Mouse (Mus musculus): ENCODE data around the gene Noc3l. TPM values are rescaled to one million over a fixed set of nuclear protein-coding genes. Genes with fewer than 3 reads are reported as not detected.

Noc3l gene
- polyA plus RNA-seq, 1 experiment from 2014 or later: 9.3 TPM

DNA sequence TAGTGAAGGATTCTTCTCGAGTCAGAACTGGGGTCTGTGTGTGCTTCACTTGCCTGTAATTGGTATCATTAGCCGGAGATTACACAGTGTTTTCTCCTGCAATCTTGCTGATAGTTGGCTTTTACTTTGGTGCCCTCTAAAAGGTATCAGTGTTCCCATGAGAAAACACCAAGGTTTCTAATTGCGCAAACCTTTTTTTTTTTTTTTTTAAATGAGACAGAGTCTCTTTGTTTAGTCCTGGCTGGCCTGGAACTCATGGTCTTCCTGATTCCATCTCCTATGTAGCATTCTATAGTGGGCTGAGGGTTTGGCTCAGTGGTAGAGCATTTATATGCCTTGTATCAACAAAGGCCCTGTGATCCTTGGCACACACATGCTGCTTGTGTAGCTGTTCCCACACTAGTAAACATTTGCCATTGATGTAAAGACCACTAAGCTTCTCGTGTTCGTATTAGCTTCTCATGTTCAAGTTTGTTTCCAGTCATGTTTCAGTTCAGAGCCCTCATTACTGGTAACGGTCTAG is 72.5 kb downstream of the Noc3l start:
- no peaks in the 10 kb centered on the region for H3K36me3 ChIP-seq (ENCODE audit: control insufficient read depth, insufficient read depth, low read length)
- H3K27me3 ChIP-seq (ENCODE audit: control insufficient read depth, insufficient read depth, low read length): no peaks in the 10 kb centered on the region
- 62% methylated on average over 6 of the region's 6 CpGs for WGBS
- H3K4me3 ChIP-seq (ENCODE audit: low read depth, low read length): no peak overlapping the region
- ATAC-seq (ENCODE audit: insufficient number of reproducible peaks, insufficient read depth, low FRiP score, low read depth): no peak
- H3K27ac ChIP-seq (ENCODE audit: low read length): no peak overlapping the region
- no peak overlapping the region for H3K4me2 ChIP-seq (replicated peaks; ENCODE audit: low read depth, low read length)
- no peaks in the 10 kb centered on the region for H3K9me3 ChIP-seq (ENCODE audit: control insufficient read depth, low read depth, low read length)
- H3K4me1 ChIP-seq (ENCODE audit: control insufficient read depth, insufficient read depth, low read length): no peaks in the 10 kb centered on the region
- no peak overlapping the region for H3K9ac ChIP-seq (replicated peaks; ENCODE audit: low read depth, low read length)

DNA sequence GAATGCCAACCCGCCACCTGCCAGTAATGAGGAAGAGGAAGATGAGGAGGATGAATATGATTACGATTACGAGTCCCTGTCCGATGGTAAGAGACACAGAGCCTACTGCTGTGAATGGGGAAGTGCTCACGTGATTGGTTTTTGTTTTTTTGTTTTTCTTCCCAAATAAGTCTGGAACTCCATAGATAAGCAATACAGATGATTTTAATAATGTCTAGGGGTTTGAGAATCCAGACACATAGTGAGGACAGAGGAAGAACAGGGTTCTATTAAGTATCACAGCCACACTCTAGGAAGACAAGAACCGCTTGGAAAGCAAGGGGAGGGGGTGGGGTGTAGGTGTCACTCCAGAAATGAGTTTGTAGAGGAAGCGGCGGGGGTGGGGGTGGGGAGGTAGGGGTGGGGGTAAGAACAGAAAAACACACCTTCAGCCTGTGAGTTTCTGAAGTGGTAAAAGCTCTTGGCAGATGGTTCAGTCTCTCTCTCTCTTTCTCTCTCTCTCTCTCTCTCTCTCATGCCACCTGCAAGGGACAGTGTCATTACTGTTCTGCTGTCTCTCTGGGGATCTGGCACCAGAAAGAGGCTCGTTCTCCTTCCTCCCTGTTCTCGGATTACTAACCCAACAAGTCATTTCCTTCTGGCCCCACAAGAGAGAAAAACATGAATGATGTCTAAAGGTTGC is 73.1 kb downstream of the Noc3l start:
- WGBS: 70% methylated on average over 10 of the region's 10 CpGs

DNA sequence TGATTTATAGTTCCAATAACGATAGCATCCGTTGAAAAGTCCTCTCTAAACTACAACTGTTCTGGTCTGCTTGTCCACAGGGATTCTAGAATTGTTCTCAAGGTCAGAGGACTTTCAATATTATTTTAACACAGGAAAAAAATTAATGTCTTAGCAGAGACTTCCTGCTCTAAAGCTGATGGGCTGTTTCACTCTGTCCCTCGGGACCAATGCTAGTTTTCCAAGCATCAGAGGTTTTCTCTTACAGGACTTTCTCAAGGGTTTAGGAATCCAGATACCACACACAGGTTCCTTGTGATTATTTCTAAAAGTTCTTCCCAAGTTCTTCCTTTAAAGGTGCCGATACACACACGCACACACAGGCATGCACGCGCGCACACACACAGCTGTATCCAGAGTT is 74.5 kb downstream of the Noc3l start:
- ATAC-seq (ENCODE audit: insufficient number of reproducible peaks, insufficient read depth, low FRiP score, low read depth): no peak
- Histone ChIP-seq H3K27ac (ENCODE audit: low read length) (no peak overlapping the region), H3K36me3 (ENCODE audit: control insufficient read depth, insufficient read depth, low read length) (no peaks in the 10 kb centered on the region), H3K4me1 (ENCODE audit: control insufficient read depth, insufficient read depth, low read length) (no peaks in the 10 kb centered on the region), H3K4me2 (replicated peaks; ENCODE audit: low read depth, low read length) (no peak overlapping the region), H3K9ac (replicated peaks; ENCODE audit: low read depth, low read length) (no peak overlapping the region), H3K9me3 (ENCODE audit: control insufficient read depth, low read depth, low read length) (no peaks in the 10 kb centered on the region), H3K4me3 (ENCODE audit: low read depth, low read length) (no peak overlapping the region), H3K27me3 (ENCODE audit: control insufficient read depth, insufficient read depth, low read length) (no peaks in the 10 kb centered on the region)
- WGBS: 75% methylated on average over 8 of the region's 8 CpGs

More for the DNA sequence above, 73.1 kb downstream of the Noc3l start:
- H3K9me3 ChIP-seq (ENCODE audit: control insufficient read depth, low read depth, low read length): no peaks in the 10 kb centered on the region
- H3K4me1 ChIP-seq (ENCODE audit: control insufficient read depth, insufficient read depth, low read length): no peaks in the 10 kb centered on the region
- no peak overlapping the region for H3K4me2 ChIP-seq (replicated peaks; ENCODE audit: low read depth, low read length)
- H3K4me3 ChIP-seq (ENCODE audit: low read depth, low read length): no peak overlapping the region
- no peaks in the 10 kb centered on the region for H3K27me3 ChIP-seq (ENCODE audit: control insufficient read depth, insufficient read depth, low read length)
- no peaks in the 10 kb centered on the region for H3K36me3 ChIP-seq (ENCODE audit: control insufficient read depth, insufficient read depth, low read length)
- no peak overlapping the region for H3K9ac ChIP-seq (replicated peaks; ENCODE audit: low read depth, low read length)
- no peak overlapping the region for H3K27ac ChIP-seq (ENCODE audit: low read length)
- ATAC-seq (ENCODE audit: insufficient number of reproducible peaks, insufficient read depth, low FRiP score, low read depth): no peak

Other genes starting within 250 kb of the Noc3l start
- 3.0 and 3.5 TPM in 2 replicates for gene Tbc1d12, start 17.3 kb upstream of the Noc3l start, polyA plus RNA-seq (2014; fragmentation: Nextera tagmentation; extraction: Ambion mirVana)
- 49.4 and 49.9 TPM in 2 replicates for gene Hells, start 111.7 kb upstream of the Noc3l start, polyA plus RNA-seq (2014; fragmentation: Nextera tagmentation; extraction: Ambion mirVana)
- gene Cyp2c55, start 187.8 kb upstream of the Noc3l start, polyA plus RNA-seq (2014; fragmentation: Nextera tagmentation; extraction: Ambion mirVana): 0.17 TPM in 1 of 2 replicates, not detected in the other
- gene Cyp2c65, start 241.8 kb upstream of the Noc3l start, polyA plus RNA-seq (2014; fragmentation: Nextera tagmentation; extraction: Ambion mirVana): 3.4 and 4.1 TPM in 2 replicates